Mouse (Mus musculus) embryonic facial prominence, embryonic 12.5 days (tissue): ENCODE results near the gene Gabrg2. TPM values are rescaled to one million over a fixed set of nuclear protein-coding genes. Genes with fewer than 3 reads are reported as not detected.

ENCODE experiments used
- ATAC-seq: fragments of 200-750 bp; cut with Nextera tagmentation; 2 replicates; pipeline ENCODE4 v1.8.0; 2017; ENCODE audit not compliant: insufficient number of reproducible peaks, insufficient read depth, low FRiP score, low TSS enrichment
- H3K27ac ChIP-seq: fragments of 300-500 bp; sonication (generic); 2 replicates; pipeline ENCODE4 v1.5.1; 2016; ENCODE audit warnings: mild to moderate bottlenecking
- H3K27me3 ChIP-seq: fragments of 300-500 bp; sonication (generic); 2 replicates; pipeline ENCODE4 v1.6.1; 2016; ENCODE audit warnings: mild to moderate bottlenecking, moderate library complexity
- H3K36me3 ChIP-seq: fragments of 300-500 bp; sonication (generic); 2 replicates; pipeline ENCODE4 v1.6.1; 2016; ENCODE audit warnings: mild to moderate bottlenecking
- H3K4me1 ChIP-seq: fragments of 300-500 bp; sonication (generic); 2 replicates; pipeline ENCODE4 v1.6.1; 2016
- H3K4me2 ChIP-seq: fragments of 300-500 bp; sonication (generic); replicated peaks from 2 replicates; pipeline ENCODE4 v1.6.1; 2016; ENCODE audit warnings: mild to moderate bottlenecking, moderate library complexity
- H3K4me3 ChIP-seq: fragments of 300-500 bp; sonication (generic); 2 replicates; pipeline ENCODE4 v1.5.1; 2016; ENCODE audit warnings: mild to moderate bottlenecking
- H3K9ac ChIP-seq: fragments of 300-500 bp; sonication (generic); 2 replicates; pipeline ENCODE4 v1.6.1; 2016; ENCODE audit warnings: mild to moderate bottlenecking, moderate library complexity
- H3K9me3 ChIP-seq: fragments of 300-500 bp; sonication (generic); 2 replicates; pipeline ENCODE4 v1.6.1; 2016; ENCODE audit warnings: mild to moderate bottlenecking, moderate library complexity
- WGBS: fragments of 180-500 bp; shearing (Covaris S2); methylation state at CpG from one replicate; pipeline ENCODE4 v1.1.7; 2016; 5-methylcytosine and 5-hydroxymethylcytosine counted together
- polyA plus RNA-seq: library from polyadenylated mRNA; unstranded; fragments of >200 nt; fragmentation: Nextera tagmentation; extraction: Ambion mirVana; gene quantifications from 2 replicates; pipeline ENCODE4 v1.2.1, GENCODE M21; 2016

Gabrg2 gene
- polyA plus RNA-seq, result 1.5 and 2.8 TPM in 2 replicates

- Histone ChIP-seq H3K36me3 (no peaks in the 10 kb centered on the region), H3K9me3 (no peaks in the 10 kb centered on the region), H3K27me3 (no peaks in the 10 kb centered on the region), H3K4me3 (no peak within 1 kb of the TSS), H3K27ac (no peak within 1 kb of the TSS), H3K4me1 (no peaks in the 10 kb centered on the region), H3K9ac (no peak within 1 kb of the TSS), H3K4me2 (peak within 1 kb of the TSS; percentile 19)
- WGBS, result 11% methylated on average over 20 of the region's 20 CpGs
- ATAC-seq, result no peak
Measured at GRCm38 (mm10) chr11:42000190-42001098, at the start of gene Gabrg2. Gabrg2 (minus strand) TSS chr11:42000857.

- Histone ChIP-seq H3K9ac (no peak overlapping the region), H3K27ac (no peak overlapping the region), H3K9me3 (no peaks in the 10 kb centered on the region), H3K27me3 (no peaks in the 10 kb centered on the region), H3K4me1 (no peaks in the 10 kb centered on the region), H3K4me2 (no peak overlapping the region), H3K4me3 (no peak overlapping the region), H3K36me3 (no peaks in the 10 kb centered on the region)
- ATAC-seq, result no peak
Measured at GRCm38 (mm10) chr11:42048201-42048600, 47.5 kb upstream of the Gabrg2 start.

- Histone ChIP-seq H3K27ac (no peak overlapping the region), H3K9ac (no peak overlapping the region), H3K36me3 (no peaks in the 10 kb centered on the region), H3K4me3 (no peak overlapping the region), H3K9me3 (no peaks in the 10 kb centered on the region), H3K27me3 (no peaks in the 10 kb centered on the region), H3K4me1 (no peaks in the 10 kb centered on the region), H3K4me2 (peak overlapping the region; percentile 19)
- WGBS, result 2% methylated on average over 7 of the region's 7 CpGs
- ATAC-seq, result peak; percentile 77
Measured at GRCm38 (mm10) chr11:41999468-41999881, 1.2 kb downstream of the Gabrg2 start.

GRCm38 (mm10) chr11:41980152-41980551, 20.5 kb downstream of the Gabrg2 start:
- no peak overlapping the region for H3K27ac ChIP-seq
- H3K4me1 ChIP-seq, result no peaks in the 10 kb centered on the region
- no peak overlapping the region for H3K4me3 ChIP-seq
- no peaks in the 10 kb centered on the region for H3K27me3 ChIP-seq
- H3K9ac ChIP-seq, result no peak overlapping the region
- H3K9me3 ChIP-seq, result no peaks in the 10 kb centered on the region
- WGBS, result 37% methylated on average over 6 of the region's 6 CpGs
- H3K4me2 ChIP-seq, result no peak overlapping the region
- H3K36me3 ChIP-seq, result no peaks in the 10 kb centered on the region
- no peak for ATAC-seq

- no peak overlapping the region for H3K4me2 ChIP-seq
- H3K27ac ChIP-seq, result no peak overlapping the region
- no peak overlapping the region for H3K4me3 ChIP-seq
- H3K9ac ChIP-seq, result no peak overlapping the region
- ATAC-seq, result no peak
- H3K4me1 ChIP-seq, result no peaks in the 10 kb centered on the region
- no peaks in the 10 kb centered on the region for H3K27me3 ChIP-seq
- no peaks in the 10 kb centered on the region for H3K9me3 ChIP-seq
- H3K36me3 ChIP-seq, result no peaks in the 10 kb centered on the region
Measured at GRCm38 (mm10) chr11:41968595-41968994, 32.1 kb downstream of the Gabrg2 start.

GRCm38 (mm10) chr11:41962706-41963105, 38.0 kb downstream of the Gabrg2 start:
- no peak overlapping the region for H3K9ac ChIP-seq
- ATAC-seq, result no peak
- H3K4me3 ChIP-seq, result no peak overlapping the region
- no peak overlapping the region for H3K27ac ChIP-seq
- no peak overlapping the region for H3K4me2 ChIP-seq
- H3K27me3 ChIP-seq, result no peaks in the 10 kb centered on the region
- WGBS, result 81% methylated on average over 8 of the region's 8 CpGs
- no peaks in the 10 kb centered on the region for H3K9me3 ChIP-seq
- no peaks in the 10 kb centered on the region for H3K36me3 ChIP-seq
- H3K4me1 ChIP-seq, result no peaks in the 10 kb centered on the region

- Histone ChIP-seq H3K4me2 (no peak overlapping the region), H3K27me3 (no peaks in the 10 kb centered on the region), H3K4me1 (no peaks in the 10 kb centered on the region), H3K9ac (no peak overlapping the region), H3K27ac (no peak overlapping the region), H3K4me3 (no peak overlapping the region), H3K9me3 (no peaks in the 10 kb centered on the region), H3K36me3 (no peaks in the 10 kb centered on the region)
- WGBS, result 70% methylated on average over 2 of the region's 2 CpGs
- no peak for ATAC-seq
Measured at GRCm38 (mm10) chr11:41953550-41953949, 47.1 kb downstream of the Gabrg2 start.

GRCm38 (mm10) chr11:41951898-41952297, 48.8 kb downstream of the Gabrg2 start:
- no peaks in the 10 kb centered on the region for H3K36me3 ChIP-seq
- no peaks in the 10 kb centered on the region for H3K27me3 ChIP-seq
- H3K9me3 ChIP-seq, result no peaks in the 10 kb centered on the region
- H3K27ac ChIP-seq, result no peak overlapping the region
- 71% methylated on average over 3 of the region's 3 CpGs for WGBS
- no peak overlapping the region for H3K4me3 ChIP-seq
- H3K4me2 ChIP-seq, result no peak overlapping the region
- no peak for ATAC-seq
- no peaks in the 10 kb centered on the region for H3K4me1 ChIP-seq
- H3K9ac ChIP-seq, result no peak overlapping the region

- no peak for ATAC-seq
- Histone ChIP-seq H3K4me2 (no peak overlapping the region), H3K4me3 (no peak overlapping the region), H3K36me3 (no peaks in the 10 kb centered on the region), H3K9me3 (no peaks in the 10 kb centered on the region), H3K9ac (no peak overlapping the region), H3K27ac (no peak overlapping the region), H3K27me3 (no peaks in the 10 kb centered on the region), H3K4me1 (no peaks in the 10 kb centered on the region)
- WGBS, result 86% methylated on average over 5 of the region's 5 CpGs
Measured at GRCm38 (mm10) chr11:41945471-41945870, 55.2 kb downstream of the Gabrg2 start.

- H3K4me1 ChIP-seq, result no peaks in the 10 kb centered on the region
- H3K4me3 ChIP-seq, result no peak overlapping the region
- H3K27me3 ChIP-seq, result no peaks in the 10 kb centered on the region
- WGBS, result 56% methylated on average over 2 of the region's 2 CpGs
- H3K4me2 ChIP-seq, result no peak overlapping the region
- H3K9me3 ChIP-seq, result no peaks in the 10 kb centered on the region
- H3K27ac ChIP-seq, result no peak overlapping the region
- ATAC-seq, result no peak
- no peaks in the 10 kb centered on the region for H3K36me3 ChIP-seq
- no peak overlapping the region for H3K9ac ChIP-seq
Measured at GRCm38 (mm10) chr11:41937979-41938378, 62.7 kb downstream of the Gabrg2 start.

- no peaks in the 10 kb centered on the region for H3K27me3 ChIP-seq
- H3K4me2 ChIP-seq, result no peak overlapping the region
- no peak overlapping the region for H3K9ac ChIP-seq
- no peaks in the 10 kb centered on the region for H3K4me1 ChIP-seq
- no peaks in the 10 kb centered on the region for H3K36me3 ChIP-seq
- no peaks in the 10 kb centered on the region for H3K9me3 ChIP-seq
- no peak overlapping the region for H3K27ac ChIP-seq
- no peak overlapping the region for H3K4me3 ChIP-seq
- ATAC-seq, result no peak
Measured at GRCm38 (mm10) chr11:41918864-41919263, 81.8 kb downstream of the Gabrg2 start.

GRCm38 (mm10) chr11:41914066-41914465, 86.6 kb downstream of the Gabrg2 start:
- 53% methylated on average over 6 of the region's 6 CpGs for WGBS
- Histone ChIP-seq H3K4me3 (no peak overlapping the region), H3K4me2 (no peak overlapping the region), H3K27me3 (no peaks in the 10 kb centered on the region), H3K27ac (no peak overlapping the region), H3K4me1 (no peaks in the 10 kb centered on the region), H3K36me3 (no peaks in the 10 kb centered on the region), H3K9me3 (no peaks in the 10 kb centered on the region), H3K9ac (no peak overlapping the region)
- ATAC-seq, result no peak
